Mouse (Mus musculus): ENCODE data around the gene Mknk2.

- TF ChIP-seq MAX (IDR thresholded peaks at IDR 0.05; ENCODE audit: low read depth) (no peak), POLR2AphosphoS2 (IDR thresholded peaks at IDR 0.05; ENCODE audit: insufficient read length, low read depth) (no peak), USF1 (IDR thresholded peaks at IDR 0.05; ENCODE audit: low read depth) (no peak), POLR2A (IDR thresholded peaks at IDR 0.05; ENCODE audit: insufficient read length, low read depth) (no peak), CEBPB (IDR thresholded peaks at IDR 0.05; ENCODE audit: insufficient read depth, poor library complexity, severe bottlenecking) (no peak), TCF12 (IDR thresholded peaks at IDR 0.05; ENCODE audit: insufficient read depth, poor library complexity, severe bottlenecking) (no peak), MYOD1 (IDR thresholded peaks at IDR 0.05; ENCODE audit: control insufficient read depth in 1 of 3, insufficient read length in 2 of 3, low read depth in 2 of 3) (no peak), E2F4 (IDR thresholded peaks at IDR 0.05; ENCODE audit: insufficient read depth) (no peak), MYOG (IDR thresholded peaks at IDR 0.05; ENCODE audit: control insufficient read depth in 1 of 3, insufficient read depth in 1 of 3, insufficient read length in 2 of 3, low read depth in 2 of 3) (no peak)
These were observed 22.8 kb upstream of the Mknk2 start for GRCm38 (mm10) chr10:80700732-80701131.
